Mouse (Mus musculus) lung, embryonic 14.5 days (tissue): ENCODE measurements at regions not wholly inside any gene's neighbourhood (a gene's known extent, or its start where the extent isn't known, plus 50 kb on each side); places are given as distances from the start of the nearest gene placed in this dataset.
A peak's percentile ranks its signal among the peaks of the same experiment; 100 is the strongest.

Experiments used
- ATAC-seq: fragments of 200-750 bp; cut with Nextera tagmentation; 2 replicates; pipeline ENCODE4 v1.8.0; 2017; ENCODE audit warnings: mild to moderate bottlenecking, moderate TSS enrichment, moderate library complexity; ENCODE audit not compliant: insufficient read depth
- DNase-seq: peaks from one replicate; pipeline ENCODE4 v3.0.0-alpha.2; 2015
- H3K27ac ChIP-seq: fragments of 300-500 bp; sonication (generic); 2 replicates; pipeline ENCODE4 v1.5.1; 2014; ENCODE audit warnings: low read depth, mild to moderate bottlenecking, moderate library complexity
- H3K27me3 ChIP-seq: fragments of 300-500 bp; sonication (generic); 2 replicates; pipeline ENCODE4 v1.6.1; 2014; ENCODE audit warnings: low read length, control low read depth; ENCODE audit not compliant: insufficient read depth
- H3K36me3 ChIP-seq: fragments of 300-500 bp; sonication (generic); 2 replicates; pipeline ENCODE4 v1.6.1; 2014; ENCODE audit warnings: control low read depth; ENCODE audit not compliant: insufficient read depth
- H3K4me1 ChIP-seq: fragments of 300-500 bp; sonication (generic); 2 replicates; pipeline ENCODE4 v1.6.1; 2014; ENCODE audit warnings: antibody characterized with exemption, control low read depth; ENCODE audit not compliant: insufficient read depth
- H3K4me2 ChIP-seq: fragments of 300-500 bp; sonication (generic); 2 replicates; pipeline ENCODE4 v1.6.1; 2014; ENCODE audit warnings: mild to moderate bottlenecking
- H3K4me3 ChIP-seq: fragments of 300-500 bp; sonication (generic); 2 replicates; pipeline ENCODE4 v1.5.1; 2014; ENCODE audit warnings: low read depth, low read length
- H3K9ac ChIP-seq: fragments of 300-500 bp; sonication (generic); 2 replicates; pipeline ENCODE4 v1.6.1; 2014
- H3K9me3 ChIP-seq: fragments of 300-500 bp; sonication (generic); 2 replicates; pipeline ENCODE4 v1.6.1; 2016; ENCODE audit warnings: low read depth, low read length, control low read depth
- CTCF ChIP-seq: IDR thresholded peaks from 2 replicates; pipeline ENCODE4 v1.5.1; 2016; ENCODE audit warnings: antibody characterized with exemption, low read depth
- WGBS: fragments of 180-500 bp; shearing (Covaris S2); extraction: QIAGEN DNeasy Blood & Tissue Kit; methylation state at CpG from one replicate; pipeline ENCODE4 v1.1.7; 2014; 5-methylcytosine and 5-hydroxymethylcytosine counted together

DNA sequence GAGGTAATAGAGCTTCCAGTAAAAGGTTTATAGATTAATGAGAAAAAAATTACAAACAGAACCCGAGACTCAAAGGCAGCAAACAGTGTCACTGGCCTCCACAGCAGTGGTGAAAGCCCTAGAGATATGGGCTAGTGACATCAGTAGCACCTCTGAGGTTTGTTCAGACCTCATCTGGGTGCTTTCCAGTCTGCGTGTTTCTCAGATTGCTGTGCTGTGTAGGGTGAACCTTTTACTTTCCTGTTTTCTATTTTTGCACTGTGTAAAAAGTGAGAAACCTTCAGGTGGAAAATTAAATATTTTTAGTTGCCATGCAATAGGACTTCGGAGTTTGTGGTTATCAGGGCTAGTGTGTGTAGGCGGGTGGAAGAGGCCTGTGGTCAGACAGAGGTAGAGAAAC lies 79.2 kb upstream of the Trim52 start:
- ATAC-seq (no peak), DNase-seq (no peak)
- Histone ChIP-seq H3K4me1 (no peaks in the 10 kb centered on the region), H3K36me3 (no peaks in the 10 kb centered on the region), H3K27ac (no peak overlapping the region), H3K27me3 (no peaks in the 10 kb centered on the region), H3K9me3 (peaks cover 5% of the 10 kb centered on the region; the same call in 1 of the 2 replicates), H3K4me2 (no peak overlapping the region), H3K9ac (no peak overlapping the region), H3K4me3 (no peak overlapping the region)
- TF ChIP-seq CTCF = no peak
- 78% methylated on average over 4 of the region's 4 CpGs for WGBS

DNA sequence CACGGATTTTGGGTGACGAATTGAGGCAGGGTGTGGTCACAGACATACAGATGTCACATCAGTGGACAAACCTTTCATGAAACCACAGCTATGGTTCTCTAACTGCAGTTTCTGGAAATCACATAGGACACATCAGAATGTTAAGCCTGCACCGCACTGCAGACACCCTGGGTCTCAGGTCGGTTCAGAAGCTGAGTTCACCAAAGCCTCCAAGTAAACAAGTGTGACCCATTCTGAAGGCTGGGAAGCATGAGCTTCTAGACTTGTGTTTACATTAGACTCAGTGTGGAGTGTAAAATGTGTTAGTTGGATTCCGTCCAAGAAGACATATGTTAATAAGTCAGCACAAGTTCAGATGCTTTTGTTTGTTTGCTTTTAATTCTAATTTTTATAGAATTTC lies 78.3 kb upstream of the Trim52 start:
- ATAC-seq = peak; percentile 62; the same call in 1 of the 2 replicates
- peak; percentile 75 for DNase-seq
- peaks cover 5% of the 10 kb centered on the region; the same call in 1 of the 2 replicates for H3K9me3 ChIP-seq

DNA sequence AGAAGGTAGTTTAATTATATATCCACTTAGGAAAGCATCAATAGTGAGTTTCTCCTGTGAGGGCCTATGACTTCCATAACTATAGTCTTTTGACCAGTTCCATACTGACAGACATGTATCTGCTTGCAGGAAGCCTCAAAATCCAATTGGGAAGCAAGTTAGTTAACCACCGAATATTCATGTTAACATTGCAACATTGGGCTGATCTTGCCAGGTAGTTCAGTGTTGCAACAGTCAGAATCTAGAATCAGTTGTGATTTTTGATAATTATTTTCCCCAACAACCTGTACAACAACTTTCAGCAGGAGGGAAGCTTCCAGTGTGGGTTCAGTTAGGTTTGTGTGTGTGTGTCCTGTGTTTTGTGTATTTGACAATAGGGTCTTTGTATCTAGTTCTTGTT lies 74.9 kb upstream of the Trim52 start:
- Histone ChIP-seq H3K27me3 (no peaks in the 10 kb centered on the region), H3K4me1 (no peaks in the 10 kb centered on the region), H3K27ac (no peak overlapping the region), H3K9me3 (peaks cover 5% of the 10 kb centered on the region; the same call in 1 of the 2 replicates), H3K9ac (no peak overlapping the region), H3K36me3 (no peaks in the 10 kb centered on the region), H3K4me3 (no peak overlapping the region), H3K4me2 (no peak overlapping the region)
- WGBS = 86% methylated on average over 1 of the region's 1 CpGs
- DNase-seq (no peak), ATAC-seq (no peak)
- no peak for TF ChIP-seq CTCF

More for the DNA sequence above, 78.3 kb upstream of the Trim52 start:
- no peak overlapping the region for H3K4me3 ChIP-seq
- H3K9ac ChIP-seq = no peak overlapping the region
- 52% methylated on average over 5 of the region's 5 CpGs for WGBS
- no peaks in the 10 kb centered on the region for H3K4me1 ChIP-seq
- no peak overlapping the region for H3K27ac ChIP-seq
- H3K36me3 ChIP-seq = no peaks in the 10 kb centered on the region
- no peak for TF ChIP-seq CTCF
- no peak overlapping the region for H3K4me2 ChIP-seq
- H3K27me3 ChIP-seq = no peaks in the 10 kb centered on the region

DNA sequence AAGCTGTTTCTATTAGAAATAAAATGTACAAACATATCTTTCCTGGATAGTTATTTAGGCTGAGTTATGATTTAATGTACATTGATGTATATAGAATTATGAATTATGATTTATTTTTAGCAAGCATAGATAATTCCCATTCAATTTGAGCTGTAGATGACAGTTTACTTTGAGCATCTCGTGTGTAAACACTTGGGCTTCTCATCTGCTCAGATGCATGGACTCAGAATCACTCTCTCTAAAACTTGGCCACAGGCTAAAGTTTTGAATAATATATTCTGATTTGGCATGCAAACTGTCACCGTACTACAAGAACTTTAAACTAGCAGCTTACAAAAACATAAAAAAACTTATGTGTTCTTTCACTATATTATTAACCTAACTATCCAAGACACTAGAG lies 72.2 kb upstream of the Trim52 start:
- peak; percentile 69; the same call in 1 of the 2 replicates for ATAC-seq
- H3K27me3 ChIP-seq = no peaks in the 10 kb centered on the region

DNA sequence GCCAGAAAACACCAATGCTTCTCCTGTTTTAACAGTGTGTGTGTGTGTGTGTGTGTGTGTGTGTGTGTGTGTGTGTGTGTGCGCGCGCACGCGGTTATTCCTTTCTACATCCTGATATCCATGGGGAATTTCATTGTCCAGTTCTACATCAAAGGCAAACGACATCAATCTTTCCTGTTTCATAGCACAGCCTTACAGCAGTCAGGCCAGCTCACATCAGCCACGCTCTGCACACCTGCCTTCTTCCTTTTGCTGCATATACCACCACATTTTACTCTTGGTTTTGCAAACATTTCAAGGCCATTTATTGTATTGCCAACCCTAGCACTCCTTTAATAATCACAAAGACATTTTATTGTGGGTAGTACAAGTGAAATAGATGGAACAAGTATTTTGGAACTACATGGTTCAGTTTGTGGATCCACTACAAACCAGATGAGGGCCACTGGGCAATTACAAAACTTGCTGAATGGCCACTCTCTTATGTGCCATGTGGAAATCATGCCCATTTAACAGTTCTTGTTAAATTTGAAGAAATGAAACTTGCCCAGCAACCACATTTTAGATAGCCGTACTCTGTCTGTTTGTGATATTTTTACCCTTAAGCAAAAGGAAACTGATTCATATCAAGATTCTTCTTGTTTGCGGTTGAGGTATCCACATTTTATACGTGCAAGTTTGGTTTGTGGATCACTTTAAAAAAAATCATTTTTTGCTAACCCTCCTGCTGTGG lies 70.9 kb upstream of the Trim52 start:
- H3K4me2 ChIP-seq = no peak overlapping the region
- H3K9ac ChIP-seq = no peak overlapping the region
- TF ChIP-seq CTCF = no peak
- H3K36me3 ChIP-seq = no peaks in the 10 kb centered on the region
- no peaks in the 10 kb centered on the region for H3K27me3 ChIP-seq
- no peaks in the 10 kb centered on the region for H3K4me1 ChIP-seq
- ATAC-seq = no peak
- no peak overlapping the region for H3K4me3 ChIP-seq
- no peak overlapping the region for H3K27ac ChIP-seq
- DNase-seq = no peak
- no peaks in the 10 kb centered on the region for H3K9me3 ChIP-seq
- WGBS = 81% methylated on average over 10 of the region's 10 CpGs

More for the DNA sequence above, 72.2 kb upstream of the Trim52 start:
- WGBS = 33% methylated on average over 2 of the region's 2 CpGs
- no peak for TF ChIP-seq CTCF
- H3K4me3 ChIP-seq = no peak overlapping the region
- H3K36me3 ChIP-seq = no peaks in the 10 kb centered on the region
- no peaks in the 10 kb centered on the region for H3K4me1 ChIP-seq
- H3K9me3 ChIP-seq = peaks cover 2% of the 10 kb centered on the region; the same call in 1 of the 2 replicates
- no peak overlapping the region for H3K4me2 ChIP-seq
- H3K9ac ChIP-seq = no peak overlapping the region
- DNase-seq = peak; percentile 76
- no peak overlapping the region for H3K27ac ChIP-seq

DNA sequence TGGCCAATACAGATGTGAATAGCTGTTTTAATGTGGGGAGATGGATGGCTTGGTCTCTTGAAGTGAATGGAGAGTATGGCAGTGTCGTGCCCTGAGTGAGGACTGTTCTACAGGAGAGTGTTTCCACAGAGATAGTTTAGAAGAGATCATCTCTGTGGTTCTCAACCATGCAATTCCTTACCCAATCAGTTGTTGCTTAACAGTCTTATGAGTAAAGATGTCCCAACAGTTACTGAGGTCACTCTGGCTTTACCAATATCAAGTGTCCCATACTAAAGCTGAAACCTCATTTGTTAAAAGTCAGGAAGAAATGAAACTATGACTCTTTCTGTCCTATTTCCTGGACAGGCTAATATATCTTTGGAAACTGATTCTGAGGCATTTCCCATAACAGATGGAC lies 61.7 kb upstream of the Trim52 start:
- no peak overlapping the region for H3K4me2 ChIP-seq
- no peak overlapping the region for H3K27ac ChIP-seq
- H3K4me3 ChIP-seq = no peak overlapping the region
- no peak for TF ChIP-seq CTCF
- 68% methylated on average over 1 of the region's 1 CpGs for WGBS
- H3K4me1 ChIP-seq = no peaks in the 10 kb centered on the region
- no peaks in the 10 kb centered on the region for H3K27me3 ChIP-seq
- DNase-seq = no peak
- no peak for ATAC-seq
- no peak overlapping the region for H3K9ac ChIP-seq
- H3K36me3 ChIP-seq = no peaks in the 10 kb centered on the region
- H3K9me3 ChIP-seq = no peaks in the 10 kb centered on the region

DNA sequence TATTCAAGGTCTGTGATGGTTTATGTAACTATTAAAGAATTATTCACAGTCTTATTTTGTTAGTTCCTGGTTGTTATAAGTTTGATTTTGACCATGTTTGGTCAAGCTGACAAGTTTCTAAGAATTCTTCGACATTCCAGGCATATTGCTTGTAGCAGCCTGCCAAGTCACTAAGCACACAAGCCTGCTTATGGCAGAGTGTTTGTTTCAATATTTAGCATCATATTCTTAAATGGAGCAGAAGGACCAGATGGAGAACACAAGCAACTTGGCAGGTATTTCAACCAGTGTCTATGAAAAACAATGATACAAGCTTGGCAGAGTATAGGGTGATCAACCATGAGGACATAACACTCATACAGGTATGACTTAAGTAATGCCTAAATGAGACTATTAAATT lies 55.8 kb upstream of the Trim52 start:
- DNase-seq (peak; percentile 20), ATAC-seq (no peak)
- 67% methylated on average over 1 of the region's 1 CpGs for WGBS

More for the DNA sequence above, 55.8 kb upstream of the Trim52 start:
- H3K4me1 ChIP-seq = no peaks in the 10 kb centered on the region
- H3K4me2 ChIP-seq = no peak overlapping the region
- no peak for TF ChIP-seq CTCF
- H3K9ac ChIP-seq = no peak overlapping the region
- H3K9me3 ChIP-seq = no peaks in the 10 kb centered on the region
- no peak overlapping the region for H3K27ac ChIP-seq
- no peaks in the 10 kb centered on the region for H3K27me3 ChIP-seq
- H3K4me3 ChIP-seq = no peak overlapping the region
- no peaks in the 10 kb centered on the region for H3K36me3 ChIP-seq
